Mouse (Mus musculus) intestine, embryonic 15.5 days (tissue): Measurements from ENCODE around the gene Gm21788. TPM values are rescaled to one million over a fixed set of nuclear protein-coding genes. Genes with fewer than 3 reads are reported as not detected.
"Not testable (repeated sequence)": the region's sequence is repeated elsewhere in the genome, so short reads cannot be mapped to it uniquely, and the experiment has no call there.

ENCODE experiments used
- ATAC-seq: fragments of 200-750 bp; cut with Nextera tagmentation; 2 replicates; pipeline ENCODE4 v1.8.0; 2017; ENCODE audit warnings: moderate TSS enrichment, moderate library complexity
- H3K27ac ChIP-seq: fragments of 300-500 bp; sonication (generic); 2 replicates; pipeline ENCODE4 v1.5.1; 2015; ENCODE audit warnings: mild to moderate bottlenecking, inconsistent platforms
- H3K27me3 ChIP-seq: fragments of 300-500 bp; sonication (generic); replicated peaks from 2 replicates; pipeline ENCODE4 v1.6.1; 2015; ENCODE audit warnings: inconsistent platforms
- H3K36me3 ChIP-seq: fragments of 300-500 bp; sonication (generic); 2 replicates; pipeline ENCODE4 v1.6.1; 2015; ENCODE audit warnings: inconsistent platforms
- H3K4me1 ChIP-seq: fragments of 300-500 bp; sonication (generic); replicated peaks from 2 replicates; pipeline ENCODE4 v1.6.1; 2015; ENCODE audit warnings: inconsistent platforms
- H3K4me2 ChIP-seq: fragments of 300-500 bp; sonication (generic); replicated peaks from 2 replicates; pipeline ENCODE4 v1.6.1; 2015; ENCODE audit warnings: mild to moderate bottlenecking, inconsistent platforms
- H3K4me3 ChIP-seq: fragments of 300-500 bp; sonication (generic); replicated peaks from 2 replicates; pipeline ENCODE4 v1.5.1; 2015; ENCODE audit warnings: inconsistent platforms
- H3K9ac ChIP-seq: fragments of 300-500 bp; sonication (generic); 2 replicates; pipeline ENCODE4 v1.6.1; 2015; ENCODE audit warnings: inconsistent platforms
- H3K9me3 ChIP-seq: fragments of 300-500 bp; sonication (generic); 2 replicates; pipeline ENCODE4 v1.6.1; 2016; ENCODE audit warnings: inconsistent platforms
- WGBS: fragments of 180-500 bp; shearing (Covaris S2); methylation state at CpG from one replicate; pipeline ENCODE4 v1.1.7; 2015; 5-methylcytosine and 5-hydroxymethylcytosine counted together
- polyA plus RNA-seq: library from polyadenylated mRNA; unstranded; fragments of >200 nt; fragmentation: Nextera tagmentation; extraction: Ambion mirVana; gene quantifications from 2 replicates; pipeline ENCODE4 v1.2.1, GENCODE M21; 2015

The Gm21788 gene
- not detected in 2 replicates for polyA plus RNA-seq

DNA sequence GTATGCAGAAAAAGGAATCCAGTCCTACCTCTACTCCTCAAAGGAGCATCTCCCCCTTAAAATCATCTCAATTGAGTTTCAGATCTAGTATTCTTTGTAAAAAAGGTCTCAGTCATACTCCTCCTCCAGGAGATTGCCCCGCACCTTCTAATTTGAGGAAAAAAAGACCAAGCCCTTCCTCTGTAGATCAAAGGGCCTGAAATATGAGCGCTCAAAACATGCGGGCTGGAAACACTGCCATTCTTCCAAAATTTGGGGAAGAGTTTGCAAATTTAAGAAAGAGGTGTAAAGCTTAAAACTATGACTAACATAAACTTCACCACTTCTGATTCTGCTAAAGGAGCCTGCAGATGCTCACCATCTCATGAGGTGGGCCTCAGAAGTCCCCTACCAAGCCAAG is at the start of gene Gm21788:
Gm21788 (plus strand) TSS at position 301 of the 400 bp plus-strand sequence.
- H3K4me1 ChIP-seq, H3K4me3 ChIP-seq, H3K4me2 ChIP-seq, H3K36me3 ChIP-seq, H3K9me3 ChIP-seq, H3K9ac ChIP-seq, ATAC-seq, H3K27me3 ChIP-seq, H3K27ac ChIP-seq: not testable (repeated sequence)
- WGBS: no CpG with 5 or more reads among the region's 3 CpGs

Other genes starting within 250 kb of the Gm21788 start
- gene Gm21244, start 235.7 kb upstream of the Gm21788 start, polyA plus RNA-seq: not detected in 2 replicates
- gene Gm28998, start 151.2 kb upstream of the Gm21788 start, polyA plus RNA-seq: not detected in 2 replicates
- not detected in 2 replicates for gene Gm20826, start 233.5 kb downstream of the Gm21788 start, polyA plus RNA-seq